Mouse (Mus musculus) megakaryocyte-erythroid progenitor cell, adult 5-6 weeks (primary cell): Measurements from ENCODE around the gene Ccdc93. TPM values are rescaled to one million over a fixed set of nuclear protein-coding genes. Genes with fewer than 3 reads are reported as not detected.

Source experiments
- total RNA-seq, 2 experiments: library from RNA; stranded (forward) in 1 of 2; stranded (reverse) in 1 of 2; fragments of 200-1000, 215-1000 nt in 1 of 2; fragments of >200 nt in 1 of 2; fragmentation: Nextera tagmentation in 1 of 2; gene quantifications; 2 replicates each; pipeline ENCODE4 v1.2.3; 2014 to 2017

Ccdc93 gene
- total RNA-seq, 2 experiments from 2014 or later: 7.9 to 14.1 TPM

Other genes with a start within 250 kb of the Ccdc93 start
- gene Insig2, start 98.5 kb upstream of the Ccdc93 start, total RNA-seq (2014; fragmentation: Nextera tagmentation): 18.0 and 23.7 TPM in 2 replicates
- gene Insig2, start 98.5 kb upstream of the Ccdc93 start, total RNA-seq (2017): 11.0 and 20.4 TPM in 2 replicates
- not detected in 2 replicates for gene Htr5b, start 97.4 kb downstream of the Ccdc93 start, total RNA-seq (2014; fragmentation: Nextera tagmentation)
- gene Htr5b, start 97.4 kb downstream of the Ccdc93 start, total RNA-seq (2017): not detected in 2 replicates
- gene Ddx18, start 136.9 kb downstream of the Ccdc93 start, total RNA-seq (2014; fragmentation: Nextera tagmentation): 133 TPM in 2 replicates
- gene Ddx18, start 136.9 kb downstream of the Ccdc93 start, total RNA-seq (2017): 120 and 178 TPM in 2 replicates